Mouse (Mus musculus) midbrain, embryonic 14.5 days (tissue): Measurements from ENCODE around the gene Nrsn2. TPM values are rescaled to one million over a fixed set of nuclear protein-coding genes. Genes with fewer than 3 reads are reported as not detected.

Source experiments
- ATAC-seq: fragments of 200-750 bp; cut with Nextera tagmentation; 2 replicates; pipeline ENCODE4 v1.8.0; 2017; ENCODE audit warnings: moderate number of reproducible peaks, moderate library complexity; ENCODE audit not compliant: low FRiP score, low TSS enrichment
- DNase-seq: peaks from one replicate; pipeline ENCODE4 v3.0.0-alpha.2; 2015
- H3K27ac ChIP-seq: fragments of 300-500 bp; sonication (generic); replicated peaks from 2 replicates; pipeline ENCODE4 v1.5.1; 2014; ENCODE audit warnings: mild to moderate bottlenecking, low read depth, low read length, moderate library complexity
- H3K27me3 ChIP-seq: fragments of 300-500 bp; sonication (generic); 2 replicates; pipeline ENCODE4 v1.6.1; 2014; ENCODE audit warnings: low read length, control low read depth, mixed read lengths; ENCODE audit not compliant: control insufficient read depth, insufficient read depth
- H3K36me3 ChIP-seq: fragments of 300-500 bp; sonication (generic); 2 replicates; pipeline ENCODE4 v1.6.1; 2014; ENCODE audit warnings: low read length, control low read depth; ENCODE audit not compliant: control insufficient read depth, insufficient read depth
- H3K4me1 ChIP-seq: fragments of 300-500 bp; sonication (generic); 2 replicates; pipeline ENCODE4 v1.6.1; 2014; ENCODE audit warnings: mild to moderate bottlenecking, antibody characterized with exemption, low read length, control low read depth; ENCODE audit not compliant: control insufficient read depth, insufficient read depth
- H3K4me2 ChIP-seq: fragments of 300-500 bp; sonication (generic); 2 replicates; pipeline ENCODE4 v1.6.1; 2014; ENCODE audit warnings: mild to moderate bottlenecking, low read length, moderate library complexity
- H3K4me3 ChIP-seq: fragments of 300-500 bp; sonication (generic); replicated peaks from 2 replicates; pipeline ENCODE4 v1.5.1; 2014; ENCODE audit warnings: low read depth, low read length
- H3K9ac ChIP-seq: fragments of 300-500 bp; sonication (generic); replicated peaks from 2 replicates; pipeline ENCODE4 v1.6.1; 2014; ENCODE audit warnings: mild to moderate bottlenecking, low read length, moderate library complexity
- H3K9me3 ChIP-seq: fragments of 300-500 bp; sonication (generic); 2 replicates; pipeline ENCODE4 v1.6.1; 2016; ENCODE audit warnings: low read length, control low read depth, mixed read lengths; ENCODE audit not compliant: control insufficient read depth
- WGBS: fragments of 180-500 bp; shearing (Covaris S2); extraction: QIAGEN DNeasy Blood & Tissue Kit; methylation state at CpG from one replicate; pipeline ENCODE4 v1.1.7; 2014; 5-methylcytosine and 5-hydroxymethylcytosine counted together
- polyA plus RNA-seq: library from polyadenylated mRNA; unstranded; fragments of >200 nt; fragmentation: Nextera tagmentation; extraction: Ambion mirVana; gene quantifications from 2 replicates; pipeline ENCODE4 v1.2.1, GENCODE M21; 2014

Nrsn2 gene
- polyA plus RNA-seq, 1 experiment from 2014 or later, result 40.1 TPM

DNA sequence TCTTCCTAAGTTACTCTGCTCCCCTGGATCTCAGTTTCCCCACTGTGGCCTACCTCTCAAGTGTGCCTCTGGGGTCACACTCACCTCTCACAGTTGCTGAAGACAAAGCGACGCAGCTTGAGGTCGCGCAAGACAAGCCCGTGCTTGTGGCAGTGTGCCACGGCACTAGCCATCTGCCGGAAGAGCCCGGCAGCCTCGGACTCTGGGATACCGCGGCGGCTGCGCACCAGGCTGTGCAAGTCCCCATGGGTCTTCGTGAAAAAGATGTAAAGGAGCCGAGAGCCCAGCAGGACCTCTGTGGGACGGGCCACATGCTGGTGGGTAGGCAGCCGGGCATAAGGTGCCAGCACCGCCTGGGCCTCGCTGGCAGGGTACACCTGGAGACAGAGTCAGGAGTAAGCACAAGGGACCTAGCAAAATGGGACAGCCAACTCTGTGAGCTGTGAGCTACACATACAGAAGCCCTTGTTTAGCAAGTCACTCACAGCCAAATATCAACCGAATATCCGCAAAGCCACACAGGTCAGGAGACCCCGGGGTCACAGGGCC, 36.7 kb downstream of the Nrsn2 start:
- DNase-seq, result no peak

DNA sequence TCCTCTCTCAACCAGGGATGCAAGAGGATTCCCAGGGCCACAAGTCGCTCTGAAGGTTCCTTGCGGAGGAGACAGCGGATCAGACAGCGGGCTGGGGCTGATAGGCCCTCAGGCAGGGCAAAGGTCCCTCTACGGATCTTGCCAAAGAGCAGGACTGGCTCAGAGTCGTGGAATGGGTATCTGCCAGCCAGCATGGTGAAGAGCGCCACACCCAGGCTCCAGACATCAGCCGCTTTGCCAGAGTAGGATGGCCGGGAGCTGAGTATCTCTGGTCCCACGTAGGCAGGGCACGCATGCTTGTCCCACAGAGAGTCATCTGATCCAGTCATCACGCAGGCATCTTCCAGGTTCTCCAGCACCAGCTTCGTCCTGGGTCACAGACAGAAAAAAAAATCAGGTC, 38.1 kb downstream of the Nrsn2 start:
- H3K4me2 ChIP-seq, result no peak overlapping the region
- ATAC-seq, result no peak
- H3K27ac ChIP-seq, result no peak overlapping the region
- no peak overlapping the region for H3K9ac ChIP-seq
- no peaks in the 10 kb centered on the region for H3K27me3 ChIP-seq
- no peaks in the 10 kb centered on the region for H3K36me3 ChIP-seq
- H3K4me3 ChIP-seq, result no peak overlapping the region
- H3K4me1 ChIP-seq, result no peaks in the 10 kb centered on the region
- 83% methylated on average over 13 of the region's 13 CpGs for WGBS
- DNase-seq, result no peak
- no peaks in the 10 kb centered on the region for H3K9me3 ChIP-seq

More for the DNA sequence above, 36.7 kb downstream of the Nrsn2 start:
- Histone ChIP-seq H3K4me2 (no peak overlapping the region), H3K9me3 (no peaks in the 10 kb centered on the region), H3K27ac (no peak overlapping the region), H3K9ac (no peak overlapping the region), H3K4me3 (no peak overlapping the region), H3K27me3 (no peaks in the 10 kb centered on the region), H3K36me3 (no peaks in the 10 kb centered on the region), H3K4me1 (peaks cover 5% of the 10 kb centered on the region; the same call in 1 of the 2 replicates)
- ATAC-seq, result no peak
- 87% methylated on average over 22 of the region's 22 CpGs for WGBS

GRCm38 (mm10) chr2:152337591-152338212, 38.7 kb downstream of the Nrsn2 start:
- no peak overlapping the region for H3K9ac ChIP-seq
- no peak overlapping the region for H3K27ac ChIP-seq
- DNase-seq, result no peak
- no peaks in the 10 kb centered on the region for H3K27me3 ChIP-seq
- ATAC-seq, result no peak
- no peak overlapping the region for H3K4me3 ChIP-seq
- H3K36me3 ChIP-seq, result no peaks in the 10 kb centered on the region
- H3K4me1 ChIP-seq, result peaks cover 2% of the 10 kb centered on the region; the same call in 1 of the 2 replicates
- WGBS, result 91% methylated on average over 11 of the region's 11 CpGs
- no peak overlapping the region for H3K4me2 ChIP-seq
- H3K9me3 ChIP-seq, result no peaks in the 10 kb centered on the region

DNA sequence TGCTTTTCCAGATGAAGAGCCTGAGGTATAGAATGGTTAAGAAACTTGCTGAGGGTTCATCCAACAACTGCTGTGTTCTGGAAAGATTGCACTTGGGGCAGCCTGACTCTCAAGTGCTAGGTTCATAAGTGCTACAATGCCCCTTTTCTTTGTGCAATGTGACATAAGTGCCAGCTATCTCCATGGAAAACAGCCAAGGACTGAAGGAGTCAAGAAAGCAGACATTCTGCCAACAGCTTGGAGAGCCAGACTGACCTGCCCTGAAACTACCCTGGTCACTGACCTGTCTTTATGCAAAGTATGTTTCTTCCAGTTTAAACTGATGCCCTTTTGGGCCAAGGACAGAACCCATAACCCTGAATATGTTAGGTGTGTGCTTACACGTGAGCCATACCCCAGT, 39.6 kb downstream of the Nrsn2 start:
- WGBS, result 79% methylated on average over 1 of the region's 1 CpGs
- no peaks in the 10 kb centered on the region for H3K27me3 ChIP-seq
- no peak for DNase-seq

DNA sequence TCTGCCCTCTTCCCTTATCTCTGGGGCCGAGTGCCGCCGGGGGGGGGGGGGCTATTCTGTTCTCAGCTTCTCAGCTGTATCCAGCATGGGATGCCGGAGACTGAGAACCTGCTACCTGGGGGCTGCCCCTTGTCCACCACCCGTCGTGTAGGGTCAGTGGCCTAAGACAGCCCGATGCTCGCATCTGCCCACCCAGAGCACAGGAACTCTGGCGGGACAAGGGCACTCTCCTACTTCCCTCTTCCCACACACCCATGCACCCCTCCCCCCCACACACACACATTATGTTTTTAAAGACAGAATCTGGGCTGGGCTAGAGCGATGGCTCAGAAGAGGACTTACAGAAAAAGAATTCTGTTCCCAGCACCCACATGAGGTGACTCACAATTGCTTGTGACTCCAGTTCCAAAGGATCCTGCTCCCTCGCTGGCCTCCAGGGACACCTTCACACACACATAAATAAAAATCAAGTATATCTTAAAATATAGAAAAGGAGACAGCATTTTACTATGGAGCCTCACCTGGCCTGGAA, 41.1 kb downstream of the Nrsn2 start:
- Histone ChIP-seq H3K36me3 (0 out of 2 replicates have a peak, but pooled peaks cover 2% of the 10 kb centered on the region), H3K4me3 (no peak overlapping the region), H3K4me1 (peaks cover 16% of the 10 kb centered on the region), H3K27ac (no peak overlapping the region), H3K9ac (no peak overlapping the region), H3K9me3 (no peaks in the 10 kb centered on the region), H3K27me3 (no peaks in the 10 kb centered on the region), H3K4me2 (no peak overlapping the region)
- WGBS, result 53% methylated on average over 11 of the region's 11 CpGs
- DNase-seq, result no peak
- no peak for ATAC-seq

More for the DNA sequence above, 39.6 kb downstream of the Nrsn2 start:
- Histone ChIP-seq H3K4me3 (no peak overlapping the region), H3K9me3 (no peaks in the 10 kb centered on the region), H3K27ac (no peak overlapping the region), H3K4me2 (no peak overlapping the region), H3K9ac (no peak overlapping the region), H3K4me1 (peaks cover 2% of the 10 kb centered on the region; the same call in 1 of the 2 replicates), H3K36me3 (no peaks in the 10 kb centered on the region)
- no peak for ATAC-seq

GRCm38 (mm10) chr2:152333345-152334006, 43.0 kb downstream of the Nrsn2 start:
- Histone ChIP-seq H3K36me3 (peaks cover 18% of the 10 kb centered on the region), H3K4me3 (no peak overlapping the region), H3K4me2 (no peak overlapping the region), H3K27ac (no peak overlapping the region), H3K27me3 (no peaks in the 10 kb centered on the region), H3K9me3 (no peaks in the 10 kb centered on the region), H3K9ac (no peak overlapping the region), H3K4me1 (peaks cover 19% of the 10 kb centered on the region)
- ATAC-seq (no peak), DNase-seq (no peak)
- 84% methylated on average over 4 of the region's 4 CpGs for WGBS

- ATAC-seq, result peak; percentile 96
- DNase-seq, result peak; percentile 92
- peak within 1 kb of the TSS; percentile 93 for H3K4me2 ChIP-seq
- whole genome bisulfite sequencing, result under 1% methylated on average over 54 of the region's 54 CpGs
- H3K4me3 ChIP-seq, result peak within 1 kb of the TSS; percentile 84
- peak within 1 kb of the TSS; percentile 90 for H3K9ac ChIP-seq
- peak within 1 kb of the TSS; percentile 82 for H3K27ac ChIP-seq
- peaks cover 19% of the 10 kb centered on the region for H3K4me1 ChIP-seq
- H3K36me3 ChIP-seq, result peaks cover 30% of the 10 kb centered on the region
- no peaks in the 10 kb centered on the region for H3K27me3 ChIP-seq
- no peaks in the 10 kb centered on the region for H3K9me3 ChIP-seq
Measured at GRCm38 (mm10) chr2:152332101-152332825, 44.2 kb downstream of the Nrsn2 start, which contains the start of gene Rbck1. Rbck1 (minus strand) TSS chr2:152332653.

- Histone ChIP-seq H3K9ac (peak overlapping the region; percentile 90; the same call in 1 of the 2 replicates), H3K27ac (no peak overlapping the region), H3K27me3 (no peaks in the 10 kb centered on the region), H3K4me3 (peak overlapping the region; percentile 84), H3K36me3 (peaks cover 44% of the 10 kb centered on the region), H3K9me3 (no peaks in the 10 kb centered on the region), H3K4me2 (peak overlapping the region; percentile 93), H3K4me1 (peaks cover 19% of the 10 kb centered on the region)
- 78% methylated on average over 7 of the region's 7 CpGs for WGBS
- ATAC-seq (no peak), DNase-seq (no peak)
Measured at GRCm38 (mm10) chr2:152330858-152331423, 45.5 kb downstream of the Nrsn2 start.
